Mouse (Mus musculus): ENCODE measurements around the gene Fam13a. TPM values are rescaled to one million over a fixed set of nuclear protein-coding genes. Genes with fewer than 3 reads are reported as not detected.

Fam13a gene
- total and polyA plus RNA-seq, 2 experiments from 2014 or later, result 9.5 to 12.4 TPM

DNA sequence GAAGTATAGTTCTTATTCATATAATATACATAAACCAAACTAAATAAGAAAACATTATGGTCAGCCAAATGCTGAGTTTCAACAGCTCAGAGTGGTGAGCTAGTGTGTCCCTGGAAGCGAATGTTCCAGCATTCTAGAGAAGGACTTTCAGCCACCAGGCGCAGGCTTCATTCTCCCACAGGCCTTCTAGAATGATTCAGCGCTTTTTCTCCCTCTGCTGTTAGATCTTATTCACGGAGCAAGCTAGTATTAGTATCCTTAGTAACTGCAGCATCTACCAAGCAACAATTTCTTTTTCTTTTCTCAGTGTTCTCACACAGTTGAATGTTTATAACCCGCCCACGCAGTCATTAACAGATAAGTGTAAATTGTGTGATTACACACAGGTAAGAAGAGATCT, 142.1 kb downstream of the Fam13a start:
- 72% methylated on average over 6 of the region's 6 CpGs for WGBS
- no peaks in the 10 kb centered on the region for H3K9me3 ChIP-seq (replicated peaks; ENCODE audit: control insufficient read depth, low read length)
- no peak overlapping the region for H3K9ac ChIP-seq (replicated peaks; ENCODE audit: low read depth, low read length)
- no peak overlapping the region for H3K27ac ChIP-seq (ENCODE audit: low read depth)
- TF ChIP-seq EP300 (IDR thresholded peaks at IDR 0.05; ENCODE audit: low read depth) (no peak), CTCF (IDR thresholded peaks at IDR 0.05; ENCODE audit: low read depth) (no peak)
- H3K27me3 ChIP-seq (ENCODE audit: control insufficient read depth, insufficient read depth, low read length), result no peaks in the 10 kb centered on the region
- no peak for ATAC-seq (ENCODE audit: insufficient read depth, low read depth)
- H3K36me3 ChIP-seq (replicated peaks; ENCODE audit: control insufficient read depth, insufficient read depth, low read length), result peaks cover 34% of the 10 kb centered on the region
- no peak overlapping the region for H3K4me3 ChIP-seq (ENCODE audit: low read depth, low read length)
- H3K4me2 ChIP-seq (ENCODE audit: low read depth, low read length), result no peak overlapping the region
- no peak for DNase-seq (ENCODE audit: low spot score)
- H3K4me1 ChIP-seq (ENCODE audit: control insufficient read depth, insufficient read depth), result no peaks in the 10 kb centered on the region; the same call in 1 of the 2 replicates

Other genes starting within 250 kb of the Fam13a start
- 120 and 130 TPM in 2 replicates for gene Herc3, start 193.1 kb downstream of the Fam13a start, total RNA-seq (2014; rRNA removed; ENCODE audit: low replicate concordance)
- gene Herc3, start 193.1 kb downstream of the Fam13a start, polyA plus RNA-seq (2015; fragmentation: Nextera tagmentation; extraction: Ambion mirVana), result 35.2 and 44.4 TPM in 2 replicates
- gene Nap1l5, start 117.5 kb downstream of the Fam13a start, total RNA-seq (2014; rRNA removed; ENCODE audit: low replicate concordance), result 1.2 TPM in 1 of 2 replicates, not detected in the other
- 1.9 and 2.5 TPM in 2 replicates for gene Nap1l5, start 117.5 kb downstream of the Fam13a start, polyA plus RNA-seq (2015; fragmentation: Nextera tagmentation; extraction: Ambion mirVana)
- gene Tigd2, start 184.3 kb upstream of the Fam13a start, total RNA-seq (2014; rRNA removed; ENCODE audit: low replicate concordance), result 9.5 and 12.4 TPM in 2 replicates
- gene Tigd2, start 184.3 kb upstream of the Fam13a start, polyA plus RNA-seq (2015; fragmentation: Nextera tagmentation; extraction: Ambion mirVana), result 11.7 and 12.5 TPM in 2 replicates

All from heart, postnatal 0 days (tissue).